Mouse (Mus musculus): ENCODE data around the gene Nup205. TPM values are rescaled to one million over a fixed set of nuclear protein-coding genes. Genes with fewer than 3 reads are reported as not detected.

Gene Nup205
- total RNA-seq, 1 experiment: 108 TPM

DNA sequence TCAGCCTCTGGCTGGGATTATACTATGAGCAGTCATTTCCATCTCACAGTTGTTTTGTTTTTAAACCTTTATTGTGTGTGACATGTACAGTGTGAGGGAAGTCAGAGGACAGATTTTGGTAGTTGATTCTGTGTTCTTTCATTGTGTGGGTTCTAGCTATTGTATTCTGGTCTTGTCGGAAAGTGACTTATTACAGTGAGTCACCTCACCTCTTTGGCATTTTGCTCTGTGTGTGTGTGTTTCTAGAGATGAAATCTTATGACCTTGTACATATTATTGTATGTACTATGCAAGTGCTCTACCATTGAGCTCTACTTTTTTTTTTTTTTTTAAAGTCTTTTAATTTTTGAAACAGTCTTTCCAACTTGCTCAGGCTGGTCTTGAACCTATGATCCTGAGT lies 7.6 kb downstream of the Nup205 start:
- H3K9ac ChIP-seq (ENCODE audit: insufficient read depth, low read depth, low read length, poor library complexity, severe bottlenecking): no peak overlapping the region

DNA sequence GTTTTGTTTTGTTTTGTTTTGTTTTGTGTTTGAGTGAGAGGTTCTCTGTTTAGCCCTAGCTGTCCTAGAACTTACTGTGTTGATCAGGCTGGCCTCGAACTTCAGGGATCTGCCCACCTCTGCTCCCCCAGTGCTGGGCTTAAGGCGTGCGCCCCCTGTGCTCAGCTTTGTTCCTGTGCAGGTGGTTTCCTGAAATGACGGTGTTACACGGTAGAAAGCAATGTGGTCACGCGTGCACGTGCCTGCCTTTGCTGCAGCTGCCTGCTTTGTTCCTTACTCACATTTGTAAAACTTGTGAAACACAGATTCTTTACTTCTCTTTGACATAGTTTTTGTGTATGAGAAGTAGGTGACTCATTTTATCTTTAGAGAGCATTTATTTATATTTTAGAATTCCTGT lies 14.0 kb downstream of the Nup205 start:
- Histone ChIP-seq H3K4me3 (ENCODE audit: insufficient read depth in 1 of 2, low read depth in 1 of 2, low read length in 2 of 2, poor library complexity in 1 of 2, severe bottlenecking in 1 of 2) (no peak overlapping the region), H3K27ac (ENCODE audit: insufficient read depth, low read depth, low read length, poor library complexity, severe bottlenecking) (no peak overlapping the region), H3K4me1 (ENCODE audit: control insufficient read depth in 2 of 2, insufficient read depth in 2 of 2, low read length in 2 of 2, poor library complexity in 1 of 2) (no peaks in the 10 kb centered on the region), H3K9ac (ENCODE audit: insufficient read depth, low read depth, low read length, poor library complexity, severe bottlenecking) (no peak overlapping the region), H3K36me3 (ENCODE audit: control insufficient read depth, insufficient read depth, low read length, poor library complexity, severe bottlenecking) (peaks cover 20% of the 10 kb centered on the region), H3K9me3 (ENCODE audit: control insufficient read depth, insufficient read depth, low read depth, low read length) (no peaks in the 10 kb centered on the region)
- TF ChIP-seq ZNF384 (IDR thresholded peaks at IDR 0.05; ENCODE audit: low read depth, low read length) (no peak), MAFK (IDR thresholded peaks at IDR 0.05; ENCODE audit: insufficient read depth, low read depth, low read length) (no peak), CHD2 (IDR thresholded peaks at IDR 0.05; ENCODE audit: low read depth, low read length) (no peak), ZC3H11A (IDR thresholded peaks at IDR 0.05; ENCODE audit: borderline replicate concordance, low read depth, low read length) (no peak), HCFC1 (IDR thresholded peaks at IDR 0.05; ENCODE audit: borderline replicate concordance, insufficient read depth, low read length) (no peak)
- no peak for DNase-seq (ENCODE audit: low read depth, low spot score)
- in situ Hi-C loops (cut with MboI; ENCODE audit: low sequenced_read_pairs in 2 of 2, unreplicated experiment in 2 of 2): no loop called here

More for the DNA sequence above, 7.6 kb downstream of the Nup205 start:
- peaks cover 9% of the 10 kb centered on the region for H3K36me3 ChIP-seq (ENCODE audit: control insufficient read depth, insufficient read depth, low read length, poor library complexity, severe bottlenecking)
- no peak overlapping the region for H3K4me3 ChIP-seq (ENCODE audit: insufficient read depth in 1 of 2, low read depth in 1 of 2, low read length in 2 of 2, poor library complexity in 1 of 2, severe bottlenecking in 1 of 2)
- no peaks in the 10 kb centered on the region for H3K9me3 ChIP-seq (ENCODE audit: control insufficient read depth, insufficient read depth, low read depth, low read length)
- H3K27ac ChIP-seq (ENCODE audit: insufficient read depth, low read depth, low read length, poor library complexity, severe bottlenecking): no peak overlapping the region
- H3K4me1 ChIP-seq (ENCODE audit: control insufficient read depth in 2 of 2, insufficient read depth in 2 of 2, low read length in 2 of 2, poor library complexity in 1 of 2): peaks cover 0 to 3% of the 10 kb centered on the region in 2 experiments; a peak in 1 of 4 replicates
- in situ Hi-C loops (cut with MboI; ENCODE audit: low sequenced_read_pairs in 2 of 2, unreplicated experiment in 2 of 2): no loop called here
- DNase-seq (ENCODE audit: low read depth, low spot score): no peak
- TF ChIP-seq HCFC1 (IDR thresholded peaks at IDR 0.05; ENCODE audit: borderline replicate concordance, insufficient read depth, low read length) (no peak), ZNF384 (IDR thresholded peaks at IDR 0.05; ENCODE audit: low read depth, low read length) (no peak), ZC3H11A (IDR thresholded peaks at IDR 0.05; ENCODE audit: borderline replicate concordance, low read depth, low read length) (no peak), MAFK (IDR thresholded peaks at IDR 0.05; ENCODE audit: insufficient read depth, low read depth, low read length) (no peak), CHD2 (IDR thresholded peaks at IDR 0.05; ENCODE audit: low read depth, low read length) (no peak)

DNA sequence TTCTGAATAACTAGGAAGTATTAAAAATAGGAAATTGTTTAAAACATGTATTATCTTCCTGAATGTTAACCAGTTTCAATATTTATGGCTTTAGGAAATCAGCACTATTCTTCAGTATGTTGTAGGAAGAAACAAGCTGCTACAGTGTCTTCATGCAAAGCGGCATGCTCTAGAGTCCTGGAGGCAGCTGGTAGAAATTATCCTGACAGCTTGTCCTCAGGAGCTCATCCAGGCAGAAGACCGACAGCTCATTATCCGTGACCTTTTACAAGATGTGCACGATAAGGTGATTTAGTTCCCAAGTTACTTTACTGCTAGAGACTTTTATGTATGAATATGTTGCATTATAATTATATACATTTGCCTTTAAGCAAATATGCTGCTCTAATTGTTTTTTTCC lies 48.5 kb downstream of the Nup205 start:
- no peaks in the 10 kb centered on the region for H3K4me1 ChIP-seq (ENCODE audit: control insufficient read depth in 2 of 2, insufficient read depth in 2 of 2, low read length in 2 of 2, poor library complexity in 1 of 2)
- in situ Hi-C loops (cut with MboI; ENCODE audit: low sequenced_read_pairs in 2 of 2, unreplicated experiment in 2 of 2): no loop called here
- H3K9ac ChIP-seq (ENCODE audit: insufficient read depth, low read depth, low read length, poor library complexity, severe bottlenecking): no peak overlapping the region
- DNase-seq (ENCODE audit: low read depth, low spot score): no peak
- TF ChIP-seq ZC3H11A (IDR thresholded peaks at IDR 0.05; ENCODE audit: borderline replicate concordance, low read depth, low read length) (no peak), MAFK (IDR thresholded peaks at IDR 0.05; ENCODE audit: insufficient read depth, low read depth, low read length) (no peak)
- H3K9me3 ChIP-seq (ENCODE audit: control insufficient read depth, insufficient read depth, low read depth, low read length): no peaks in the 10 kb centered on the region
- H3K4me3 ChIP-seq (ENCODE audit: insufficient read depth in 1 of 2, low read depth in 1 of 2, low read length in 2 of 2, poor library complexity in 1 of 2, severe bottlenecking in 1 of 2): no peak overlapping the region
- peaks cover 22% of the 10 kb centered on the region for H3K36me3 ChIP-seq (ENCODE audit: control insufficient read depth, insufficient read depth, low read length, poor library complexity, severe bottlenecking)
- H3K27ac ChIP-seq (ENCODE audit: insufficient read depth, low read depth, low read length, poor library complexity, severe bottlenecking): no peak overlapping the region

DNA sequence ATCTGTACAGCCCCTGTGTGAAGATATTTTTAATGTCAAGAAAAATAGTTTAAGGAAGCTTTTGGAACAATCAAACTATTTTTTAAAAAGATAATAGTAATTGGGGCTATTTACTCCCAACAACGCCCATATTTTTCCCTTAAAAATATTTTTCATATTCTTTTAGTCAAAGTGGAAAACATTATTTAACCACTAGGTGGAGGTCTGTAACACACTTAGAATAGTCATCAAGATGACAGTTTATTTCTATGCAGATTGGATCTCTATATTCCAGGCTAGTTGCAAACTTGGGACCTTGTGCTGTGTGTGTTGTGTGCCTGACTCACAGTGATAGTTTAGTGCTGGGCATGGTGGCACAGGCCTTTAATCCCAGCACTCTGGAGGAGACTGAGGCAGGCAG lies 52.2 kb downstream of the Nup205 start:
- H3K4me1 ChIP-seq (ENCODE audit: control insufficient read depth in 2 of 2, insufficient read depth in 2 of 2, low read length in 2 of 2, poor library complexity in 1 of 2): no peaks in the 10 kb centered on the region; a peak in 1 of 4 replicates
- H3K9me3 ChIP-seq (ENCODE audit: control insufficient read depth, insufficient read depth, low read depth, low read length): no peaks in the 10 kb centered on the region
- peaks cover 33% of the 10 kb centered on the region for H3K36me3 ChIP-seq (ENCODE audit: control insufficient read depth, insufficient read depth, low read length, poor library complexity, severe bottlenecking)
- H3K27ac ChIP-seq (ENCODE audit: insufficient read depth, low read depth, low read length, poor library complexity, severe bottlenecking): no peak overlapping the region
- no peak overlapping the region for H3K9ac ChIP-seq (ENCODE audit: insufficient read depth, low read depth, low read length, poor library complexity, severe bottlenecking)
- in situ Hi-C loops (cut with MboI; ENCODE audit: low sequenced_read_pairs in 2 of 2, unreplicated experiment in 2 of 2): no loop called here
- no peak overlapping the region for H3K4me3 ChIP-seq (ENCODE audit: insufficient read depth in 1 of 2, low read depth in 1 of 2, low read length in 2 of 2, poor library complexity in 1 of 2, severe bottlenecking in 1 of 2)
- no peak for TF ChIP-seq MAFK (IDR thresholded peaks at IDR 0.05; ENCODE audit: insufficient read depth, low read depth, low read length)
- TF ChIP-seq ZC3H11A (IDR thresholded peaks at IDR 0.05; ENCODE audit: borderline replicate concordance, low read depth, low read length): no peak
- no peak for TF ChIP-seq ZNF384 (IDR thresholded peaks at IDR 0.05; ENCODE audit: low read depth, low read length)
- no peak for TF ChIP-seq HCFC1 (IDR thresholded peaks at IDR 0.05; ENCODE audit: borderline replicate concordance, insufficient read depth, low read length)
- no peak for TF ChIP-seq CHD2 (IDR thresholded peaks at IDR 0.05; ENCODE audit: low read depth, low read length)
- DNase-seq (ENCODE audit: low read depth, low spot score): no peak

Measured in ES-E14 (cell line).